Mouse (Mus musculus) limb, embryonic 12.5 days (tissue): Measurements from ENCODE around the gene Dtx3. TPM values are rescaled to one million over a fixed set of nuclear protein-coding genes. Genes with fewer than 3 reads are reported as not detected.
"Not testable (repeated sequence)": the region's sequence is repeated elsewhere in the genome, so short reads cannot be mapped to it uniquely, and the experiment has no call there.

ENCODE experiments used
- ATAC-seq: fragments of 200-750 bp; cut with Nextera tagmentation; 2 replicates; pipeline ENCODE4 v1.8.0; 2017; ENCODE audit warnings: low read depth, moderate TSS enrichment; ENCODE audit not compliant: insufficient number of reproducible peaks, insufficient read depth, low FRiP score, low TSS enrichment
- H3K27ac ChIP-seq: fragments of 300-500 bp; sonication (generic); 2 replicates; pipeline ENCODE4 v1.5.1; 2016; ENCODE audit warnings: mild to moderate bottlenecking, moderate library complexity
- H3K27me3 ChIP-seq: fragments of 300-500 bp; sonication (generic); 2 replicates; pipeline ENCODE4 v1.6.1; 2016; ENCODE audit warnings: mild to moderate bottlenecking, moderate library complexity
- H3K36me3 ChIP-seq: fragments of 300-500 bp; sonication (generic); 2 replicates; pipeline ENCODE4 v1.6.1; 2016; ENCODE audit warnings: mild to moderate bottlenecking, moderate library complexity
- H3K4me1 ChIP-seq: fragments of 300-500 bp; sonication (generic); replicated peaks from 2 replicates; pipeline ENCODE4 v1.6.1; 2016
- H3K4me2 ChIP-seq: fragments of 300-500 bp; sonication (generic); 2 replicates; pipeline ENCODE4 v1.6.1; 2016; ENCODE audit warnings: mild to moderate bottlenecking, moderate library complexity
- H3K4me3 ChIP-seq: fragments of 300-500 bp; sonication (generic); replicated peaks from 2 replicates; pipeline ENCODE4 v1.5.1; 2016; ENCODE audit warnings: mild to moderate bottlenecking
- H3K9ac ChIP-seq: fragments of 300-500 bp; sonication (generic); replicated peaks from 2 replicates; pipeline ENCODE4 v1.6.1; 2016; ENCODE audit warnings: mild to moderate bottlenecking, moderate library complexity
- H3K9me3 ChIP-seq: fragments of 300-500 bp; sonication (generic); 2 replicates; pipeline ENCODE4 v1.6.1; 2016; ENCODE audit warnings: mild to moderate bottlenecking, moderate library complexity
- WGBS: fragments of 180-500 bp; shearing (Covaris S2); methylation state at CpG from one replicate; pipeline ENCODE4 v1.1.7; 2016; 5-methylcytosine and 5-hydroxymethylcytosine counted together
- polyA plus RNA-seq: library from polyadenylated mRNA; unstranded; fragments of >200 nt; fragmentation: Nextera tagmentation; extraction: Ambion mirVana; gene quantifications from 2 replicates; pipeline ENCODE4 v1.2.1, GENCODE M21; 2016

Gene Dtx3
- polyA plus RNA-seq, 1 experiment from 2014 or later, result 150 TPM

- not testable (repeated sequence) for ATAC-seq, H3K27me3 ChIP-seq, H3K9me3 ChIP-seq, H3K4me3 ChIP-seq, H3K9ac ChIP-seq, H3K4me2 ChIP-seq
- peaks cover 34% of the 10 kb centered on the region for H3K36me3 ChIP-seq
- 0 out of 2 replicates have a peak overlapping the region, but pooled peaks have one; percentile 23 for H3K27ac ChIP-seq
- peaks cover 61% of the 10 kb centered on the region for H3K4me1 ChIP-seq
- 82% methylated on average over 1 of the region's 1 CpGs for WGBS
Measured at GRCm38 (mm10) chr10:127192057-127192328, 3.5 kb downstream of the Dtx3 start.

GRCm38 (mm10) chr10:127191191-127192056 is 4.1 kb downstream of the Dtx3 start:
- H3K4me1 ChIP-seq, result peaks cover 56% of the 10 kb centered on the region
- no peak overlapping the region for H3K4me2 ChIP-seq

GRCm38 (mm10) chr10:127190398-127191190 is 4.9 kb downstream of the Dtx3 start:
- Histone ChIP-seq H3K9ac (peak overlapping the region; percentile 93), H3K4me2 (peak overlapping the region; percentile 98), H3K27me3 (no peaks in the 10 kb centered on the region), H3K27ac (peak overlapping the region; percentile 96), H3K36me3 (peaks cover 48% of the 10 kb centered on the region), H3K4me1 (peaks cover 52% of the 10 kb centered on the region), H3K9me3 (peaks cover 5% of the 10 kb centered on the region; the same call in 1 of the 2 replicates), H3K4me3 (peak overlapping the region; percentile 76)
- 49% methylated on average over 13 of the region's 14 CpGs for WGBS
- no peak for ATAC-seq

More at GRCm38 (mm10) chr10:127191191-127192056, 4.1 kb downstream of the Dtx3 start:
- Histone ChIP-seq H3K27ac (peak overlapping the region; percentile 96; the same call in 1 of the 2 replicates), H3K4me3 (0 out of 2 replicates have a peak overlapping the region, but pooled peaks have one; percentile 12), H3K9me3 (peaks cover 5% of the 10 kb centered on the region; the same call in 1 of the 2 replicates), H3K9ac (no peak overlapping the region), H3K36me3 (peaks cover 39% of the 10 kb centered on the region), H3K27me3 (no peaks in the 10 kb centered on the region)
- ATAC-seq, result no peak
- WGBS, result 77% methylated on average over 19 of the region's 19 CpGs

GRCm38 (mm10) chr10:127189651-127190381 is 5.7 kb downstream of the Dtx3 start, which contains the start of gene Arhgef25:
Arhgef25 (minus strand) TSS chr10:127190083.
- H3K36me3 ChIP-seq, result peaks cover 55% of the 10 kb centered on the region
- H3K4me1 ChIP-seq, result peaks cover 53% of the 10 kb centered on the region
- H3K4me2 ChIP-seq, result peak within 1 kb of the TSS; percentile 98
- H3K27ac ChIP-seq, result peak within 1 kb of the TSS; percentile 96
- peaks cover 5% of the 10 kb centered on the region; the same call in 1 of the 2 replicates for H3K9me3 ChIP-seq
- ATAC-seq, result no peak; the same call in 1 of the 2 replicates
- whole genome bisulfite sequencing, result under 1% methylated on average over 31 of the region's 35 CpGs
- peaks cover 4% of the 10 kb centered on the region; the same call in 1 of the 2 replicates for H3K27me3 ChIP-seq
- peak within 1 kb of the TSS; percentile 76 for H3K4me3 ChIP-seq
- H3K9ac ChIP-seq, result peak within 1 kb of the TSS; percentile 93

GRCm38 (mm10) chr10:127189116-127189650 is 6.3 kb downstream of the Dtx3 start:
- peaks cover 5% of the 10 kb centered on the region; the same call in 1 of the 2 replicates for H3K9me3 ChIP-seq
- H3K9ac ChIP-seq, result peak overlapping the region; percentile 93
- peak overlapping the region; percentile 76 for H3K4me3 ChIP-seq
- 1% methylated on average over 26 of the region's 26 CpGs for WGBS
- peaks cover 60% of the 10 kb centered on the region for H3K36me3 ChIP-seq
- H3K27ac ChIP-seq, result peak overlapping the region; percentile 96
- ATAC-seq, result no peak; the same call in 1 of the 2 replicates
- H3K4me1 ChIP-seq, result peaks cover 53% of the 10 kb centered on the region
- H3K4me2 ChIP-seq, result peak overlapping the region; percentile 98
- H3K27me3 ChIP-seq, result peaks cover 7% of the 10 kb centered on the region; the same call in 1 of the 2 replicates

GRCm38 (mm10) chr10:127188465-127189115 is 6.9 kb downstream of the Dtx3 start:
- H3K9ac ChIP-seq, result peak overlapping the region; percentile 93
- H3K9me3 ChIP-seq, result peaks cover 5% of the 10 kb centered on the region; the same call in 1 of the 2 replicates
- under 1% methylated on average over 42 of the region's 46 CpGs for WGBS
- peaks cover 57% of the 10 kb centered on the region for H3K4me1 ChIP-seq
- H3K4me3 ChIP-seq, result peak overlapping the region; percentile 76
- H3K27ac ChIP-seq, result peak overlapping the region; percentile 96
- peaks cover 7% of the 10 kb centered on the region; the same call in 1 of the 2 replicates for H3K27me3 ChIP-seq
- peak; percentile 85 for ATAC-seq
- H3K36me3 ChIP-seq, result peaks cover 62% of the 10 kb centered on the region
- peak overlapping the region; percentile 98 for H3K4me2 ChIP-seq

- peak overlapping the region; percentile 76 for H3K4me3 ChIP-seq
- peak overlapping the region; percentile 93 for H3K9ac ChIP-seq
- H3K9me3 ChIP-seq, result peaks cover 5% of the 10 kb centered on the region; the same call in 1 of the 2 replicates
- 1% methylated on average over 20 of the region's 21 CpGs for WGBS
- peaks cover 57% of the 10 kb centered on the region for H3K4me1 ChIP-seq
- peaks cover 63% of the 10 kb centered on the region for H3K36me3 ChIP-seq
- ATAC-seq, result peak; percentile 16; the same call in 1 of the 2 replicates
- peak overlapping the region; percentile 98 for H3K4me2 ChIP-seq
- H3K27ac ChIP-seq, result peak overlapping the region; percentile 96
- peaks cover 11% of the 10 kb centered on the region; the same call in 1 of the 2 replicates for H3K27me3 ChIP-seq
Measured at GRCm38 (mm10) chr10:127188079-127188453, 7.5 kb downstream of the Dtx3 start.

GRCm38 (mm10) chr10:127187371-127188078 is 8.0 kb downstream of the Dtx3 start:
- 42% methylated on average over 10 of the region's 10 CpGs for WGBS
- peaks cover 51% of the 10 kb centered on the region for H3K4me1 ChIP-seq

GRCm38 (mm10) chr10:127186451-127186850 is 9.1 kb downstream of the Dtx3 start:
- peaks cover 49% of the 10 kb centered on the region for H3K4me1 ChIP-seq
- WGBS, result 91% methylated on average over 1 of the region's 1 CpGs
- peaks cover 5% of the 10 kb centered on the region; the same call in 1 of the 2 replicates for H3K9me3 ChIP-seq
- H3K4me2 ChIP-seq, result no peak overlapping the region
- H3K27ac ChIP-seq, result no peak overlapping the region
- H3K4me3 ChIP-seq, result no peak overlapping the region
- no peak for ATAC-seq
- H3K27me3 ChIP-seq, result peaks cover 20% of the 10 kb centered on the region
- no peak overlapping the region for H3K9ac ChIP-seq
- H3K36me3 ChIP-seq, result peaks cover 56% of the 10 kb centered on the region

More at GRCm38 (mm10) chr10:127187371-127188078, 8.0 kb downstream of the Dtx3 start:
- Histone ChIP-seq H3K36me3 (peaks cover 63% of the 10 kb centered on the region), H3K4me2 (peak overlapping the region; percentile 98), H3K4me3 (peak overlapping the region; percentile 76), H3K27me3 (peaks cover 12% of the 10 kb centered on the region; the same call in 1 of the 2 replicates), H3K27ac (peak overlapping the region; percentile 96), H3K9ac (peak overlapping the region; percentile 93), H3K9me3 (peaks cover 5% of the 10 kb centered on the region; the same call in 1 of the 2 replicates)
- no peak for ATAC-seq
